Comparison of ENCODE assay signal across 9 mouse cellular contexts in the genomic region with DNA sequence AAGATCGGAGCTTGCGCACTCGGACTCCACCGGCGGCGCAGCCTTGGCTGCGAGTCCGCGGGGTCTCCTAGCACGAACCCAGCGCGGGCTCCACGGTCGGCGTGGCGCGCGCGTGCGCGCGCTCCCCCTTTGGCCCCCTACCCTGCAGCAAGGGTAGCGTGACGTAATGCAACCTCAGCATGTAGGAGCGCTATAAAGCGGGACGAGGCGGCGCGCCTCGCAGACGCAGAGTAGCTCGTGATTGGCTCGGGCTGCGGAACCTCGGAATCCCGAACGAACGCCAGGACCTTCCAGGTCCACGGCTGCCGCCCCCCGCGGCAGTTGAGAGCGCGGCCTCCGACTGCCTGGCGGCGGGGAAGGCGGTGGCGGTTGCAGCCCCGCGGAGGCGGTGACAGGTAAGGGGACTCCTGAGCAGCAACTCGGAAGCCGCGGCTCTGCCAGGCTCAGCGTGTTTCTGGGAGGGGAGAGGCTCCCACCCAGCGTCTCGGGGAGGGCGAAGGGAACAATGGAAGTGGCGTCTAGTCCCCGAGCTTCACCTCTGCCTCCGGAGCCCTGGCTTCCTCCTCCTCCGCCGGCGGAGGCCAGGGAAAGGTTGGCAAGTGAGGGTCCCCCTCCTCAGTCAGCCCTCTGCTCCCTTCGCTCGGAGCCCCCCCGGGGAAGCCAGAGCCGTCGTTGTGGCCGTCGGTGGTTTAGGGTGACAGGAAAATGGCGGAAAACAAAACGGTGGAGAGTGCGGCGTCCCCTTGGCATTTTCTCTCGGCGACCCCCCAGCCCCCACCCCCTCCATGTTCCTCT. TPM values are rescaled to one million over a fixed set of nuclear protein-coding genes. Genes with fewer than 3 reads are reported as not detected.
A peak's percentile ranks its signal among the peaks of the same experiment; 100 is the strongest.
DNase-seq lines count a peak whose midpoint lies in the region; ATAC-seq and TF ChIP-seq lines count a peak whose summit lies in the region.
"Had no signal": no experiment of that assay in that cellular context is flagged by ENCODE, and none has a peak within 500 bp of the region (broad histone marks: within the 10 kb centered on the region; RNA-seq: fewer than 3 reads in every experiment).

A gene (plus strand): TSS at position 16 of the 795 bp plus-strand sequence.

- TF ChIP-seq POLR2A in thymus, adult 2 months (IDR thresholded peaks at IDR 0.05; ENCODE audit: control insufficient read depth, extremely low read depth, insufficient read depth, low read length, poor library complexity) = no peak

- H3K4me2 ChIP-seq in forebrain, embryonic 11.5 days (ENCODE audit: low read depth, low read length, severe bottlenecking) = peak within 1 kb of the TSS; percentile 44; the same call in 1 of the 2 replicates

- no peaks in the 10 kb centered on the region for H3K27me3 ChIP-seq in thymus, adult 2 months (ENCODE audit: control insufficient read depth, insufficient read depth, low read length)
- no peaks in the 10 kb centered on the region for H3K27me3 ChIP-seq in forebrain, embryonic 11.5 days (ENCODE audit: control insufficient read depth, insufficient read depth, low read length)

- no peak within 1 kb of the TSS for H3K27ac ChIP-seq in thymus, adult 2 months (ENCODE audit: control insufficient read depth, insufficient read depth, low read length)
- peak within 1 kb of the TSS; percentile 58; the same call in 1 of the 2 replicates for H3K27ac ChIP-seq in forebrain, embryonic 11.5 days (ENCODE audit: low read depth, low read length)
- H3K27ac ChIP-seq in layer of hippocampus, adult 2 months = peak within 1 kb of the TSS; percentile 73; the same call in 1 of the 2 replicates

- no peaks in the 10 kb centered on the region for H3K9me3 ChIP-seq in forebrain, embryonic 11.5 days (ENCODE audit: control insufficient read depth, low read length)

- no peaks in the 10 kb centered on the region for H3K36me3 ChIP-seq in thymus, adult 2 months (ENCODE audit: control insufficient read depth, insufficient read depth, low read length)
- no peaks in the 10 kb centered on the region for H3K36me3 ChIP-seq in forebrain, embryonic 11.5 days (ENCODE audit: control insufficient read depth, insufficient read depth, low read length)
- H3K36me3 ChIP-seq: G1E had no signal

- H3K9ac ChIP-seq in forebrain, embryonic 11.5 days (ENCODE audit: low read length) = peak within 1 kb of the TSS; percentile 78

- DNase-seq in thymus, adult 2 months = peak; percentile 4
- no peak for DNase-seq in thymus, adult 18-20 months
- peak; percentile 90 for DNase-seq in forebrain, embryonic 11.5 days (ENCODE audit: low spot score)
- DNase-seq in heart, postnatal 36 days = peak; percentile 21 to 27
- DNase-seq in layer of hippocampus, adult 2 months (ENCODE audit: low spot score in 2 of 2) = peak; percentile 47 to 55
- DNase-seq in lung, adult 18-20 months = peak; percentile 18 to 43
- DNase-seq in ovary, postnatal 14 days (ENCODE audit: low spot score) = peak; percentile 18
- DNase-seq in urinary bladder, postnatal 36 days (ENCODE audit: low spot score in 2 of 2) = peak; percentile 4 to 5

- ATAC-seq in forebrain, embryonic 11.5 days (replicated peaks; ENCODE audit: low FRiP score) = peak; percentile 98

- TF ChIP-seq CTCF in thymus, adult 2 months (IDR thresholded peaks at IDR 0.05; ENCODE audit: borderline replicate concordance, control insufficient read depth, extremely low read depth, insufficient read depth, low read length, poor library complexity) = no peak
- 0 out of 2 replicates have a peak, but pooled peaks have one; percentile 5 for TF ChIP-seq CTCF in layer of hippocampus, adult 2 months (conservative IDR thresholded peaks at IDR 0.05)

- intact Hi-C loops in heart, postnatal 36 days (cut with DNase I) = no loop called here

- H3K4me1 ChIP-seq in thymus, adult 2 months (replicated peaks; ENCODE audit: control insufficient read depth, insufficient read depth, low read length) = no peaks in the 10 kb centered on the region; the same call in 1 of the 2 replicates
- H3K4me1 ChIP-seq in forebrain, embryonic 11.5 days (replicated peaks; ENCODE audit: control insufficient read depth, insufficient read depth, low read length) = no peaks in the 10 kb centered on the region

- peak within 1 kb of the TSS; percentile 30 for H3K4me3 ChIP-seq in thymus, adult 2 months (ENCODE audit: control insufficient read depth, insufficient read depth, low read length)
- H3K4me3 ChIP-seq in forebrain, embryonic 11.5 days (ENCODE audit: low read depth, low read length) = peak within 1 kb of the TSS; percentile 54
- H3K4me3 ChIP-seq in layer of hippocampus, adult 2 months = peak within 1 kb of the TSS; percentile 68

- WGBS in thymus, adult 2 months = 3% methylated on average over 57 of the region's 79 CpGs
- WGBS in forebrain, embryonic 11.5 days = 22% methylated on average over 69 of the region's 79 CpGs

RNA-seq across cellular contexts. Expression of the gene that starts here (rescaled TPM):
- 0.11 and 0.13 TPM in 2 replicates for polyA plus RNA-seq in thymus, adult 2 months (2012; rRNA removed)
- 19.1 and 24.3 TPM in 2 replicates for polyA plus RNA-seq in forebrain, embryonic 11.5 days (2014; fragmentation: Nextera tagmentation; extraction: Ambion mirVana)
- under 1 TPM; 0.42 to 0.62 TPM for total RNA-seq in heart, postnatal 36 days (2021)
- total RNA-seq in layer of hippocampus, adult 2 months (2021) = 1 to 10 TPM; 8.7 to 9.8 TPM
- polyA plus RNA-seq: G1E had no signal

Comparison
In these comparisons a context has a peak if more than half of its experiments do, and no peak if none do; other contexts are left out.
1. RNA of the gene that starts here (total RNA-seq): 8.7 to 9.8 TPM in layer of hippocampus, adult 2 months; 0.42 to 0.62 TPM in heart, postnatal 36 days; every median in the first group is over 4 times any median in the second.
2. RNA of the gene that starts here (polyA plus RNA-seq): 19.1 to 24.3 TPM in forebrain, embryonic 11.5 days; 0.11 to 0.13 TPM in thymus, adult 2 months; every median in the first group is over 10 times any median in the second.
3. Peak in DNase-seq and H3K4me3 ChIP-seq in thymus, adult 2 months; RNA of the gene not detected or under 1 TPM.
4. Peak in DNase-seq in heart, postnatal 36 days; RNA of the gene not detected or under 1 TPM.
5. DNase-seq: peak in forebrain, embryonic 11.5 days (single experiment), layer of hippocampus, adult 2 months (2 of 2), lung, adult 18-20 months (2 of 2), ovary, postnatal 14 days (single experiment) and urinary bladder, postnatal 36 days (2 of 2); none in thymus, adult 18-20 months (0 of 2).
6. Peak in every context shown above with its lines, with median percentiles within 50 percentile points of each other: H3K4me3 ChIP-seq.